In the genomic region with DNA sequence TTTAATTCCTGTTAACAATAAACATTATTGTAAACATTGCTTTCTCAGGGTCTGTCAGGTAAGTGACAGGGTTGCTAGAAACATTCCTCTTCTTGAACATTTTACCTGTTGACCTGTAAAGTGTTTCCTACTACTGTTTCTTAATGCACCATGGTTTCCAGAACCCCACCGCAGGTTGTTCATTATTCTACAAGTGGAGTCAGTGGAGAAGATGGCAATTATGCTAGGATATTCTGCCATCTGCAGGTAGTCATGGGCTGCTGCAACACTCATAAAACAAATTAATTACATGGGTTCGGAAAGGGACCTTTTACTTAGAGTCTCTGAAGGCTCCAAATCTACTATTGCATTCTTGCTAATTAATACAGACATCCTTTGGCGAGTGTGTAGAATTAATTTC, we compare ENCODE assay signal across 9 mouse cellular contexts.
DNase-seq lines count a peak whose midpoint lies in the region; ATAC-seq lines count a peak whose summit lies in the region.
"Had no signal": no experiment of that assay in that cellular context is flagged by ENCODE, and none has a peak within 500 bp of the region (broad histone marks: within the 10 kb centered on the region; RNA-seq: fewer than 3 reads in every experiment).

No protein-coding gene starts in this region.

- H3K4me3 ChIP-seq in hindbrain, embryonic 11.5 days (ENCODE audit: low read depth, low read length): no peak overlapping the region
- no peak overlapping the region for H3K4me3 ChIP-seq in hindbrain, embryonic 13.5 days
- no peak overlapping the region for H3K4me3 ChIP-seq in forebrain, embryonic 15.5 days

- H3K36me3 ChIP-seq in hindbrain, embryonic 11.5 days (ENCODE audit: control insufficient read depth, insufficient read depth, low read length): no peaks in the 10 kb centered on the region
- H3K36me3 ChIP-seq in hindbrain, embryonic 13.5 days: no peaks in the 10 kb centered on the region
- no peaks in the 10 kb centered on the region for H3K36me3 ChIP-seq in forebrain, embryonic 15.5 days

- H3K27me3 ChIP-seq in hindbrain, embryonic 11.5 days (ENCODE audit: control insufficient read depth, insufficient read depth, low read length): no peaks in the 10 kb centered on the region
- no peaks in the 10 kb centered on the region for H3K27me3 ChIP-seq in hindbrain, embryonic 13.5 days
- no peaks in the 10 kb centered on the region for H3K27me3 ChIP-seq in forebrain, embryonic 15.5 days

- no peak for ATAC-seq in hindbrain, embryonic 11.5 days (ENCODE audit: low FRiP score)
- no peak for ATAC-seq in hindbrain, embryonic 13.5 days (ENCODE audit: low FRiP score)
- ATAC-seq in forebrain, embryonic 15.5 days (replicated peaks): 0 out of 2 replicates have a peak, but pooled peaks have one; percentile 23
- ATAC-seq in megakaryocyte-erythroid progenitor cell, adult 5-6 weeks (replicated peaks; ENCODE audit: low FRiP score, low TSS enrichment, poor library complexity, severe bottlenecking): no peak

- no peaks in the 10 kb centered on the region for H3K4me1 ChIP-seq in hindbrain, embryonic 11.5 days (replicated peaks; ENCODE audit: control insufficient read depth, insufficient read depth, low read length)
- no peaks in the 10 kb centered on the region for H3K4me1 ChIP-seq in hindbrain, embryonic 13.5 days (replicated peaks)
- no peaks in the 10 kb centered on the region for H3K4me1 ChIP-seq in forebrain, embryonic 15.5 days

- H3K27ac ChIP-seq in hindbrain, embryonic 11.5 days (ENCODE audit: low read depth, low read length): no peak overlapping the region
- no peak overlapping the region for H3K27ac ChIP-seq in hindbrain, embryonic 13.5 days
- H3K27ac ChIP-seq in forebrain, embryonic 15.5 days (replicated peaks): no peak overlapping the region
- H3K27ac ChIP-seq: liver, embryonic 14.5 days had no signal

- H3K9me3 ChIP-seq in hindbrain, embryonic 11.5 days (ENCODE audit: control insufficient read depth, low read length): no peaks in the 10 kb centered on the region
- no peaks in the 10 kb centered on the region for H3K9me3 ChIP-seq in hindbrain, embryonic 13.5 days
- no peaks in the 10 kb centered on the region for H3K9me3 ChIP-seq in forebrain, embryonic 15.5 days

- no peak overlapping the region for H3K4me2 ChIP-seq in hindbrain, embryonic 11.5 days (replicated peaks; ENCODE audit: low read depth, low read length)
- H3K4me2 ChIP-seq in hindbrain, embryonic 13.5 days: no peak overlapping the region
- no peak overlapping the region for H3K4me2 ChIP-seq in forebrain, embryonic 15.5 days (replicated peaks)

- peak; percentile 40 for DNase-seq in hindbrain, embryonic 11.5 days (ENCODE audit: low spot score)
- DNase-seq in right cerebral cortex, adult 18-20 months: peak; percentile 16
- no peak for DNase-seq in right cerebral cortex, postnatal 14 days
- DNase-seq in yolk sac, embryonic 10.5 days (ENCODE audit: low spot score): no peak
- no peak for DNase-seq in right cerebral cortex, postnatal 36 days (ENCODE audit: low spot score in 2 of 2)

- 50% methylated on average over 3 of the region's 3 CpGs for WGBS in hindbrain, embryonic 11.5 days
- 38% methylated on average over 3 of the region's 3 CpGs for WGBS in hindbrain, embryonic 13.5 days
- 28% methylated on average over 3 of the region's 3 CpGs for WGBS in forebrain, embryonic 15.5 days

- no peak overlapping the region for H3K9ac ChIP-seq in hindbrain, embryonic 11.5 days (ENCODE audit: low read depth, low read length)
- H3K9ac ChIP-seq in hindbrain, embryonic 13.5 days: no peak overlapping the region
- H3K9ac ChIP-seq in forebrain, embryonic 15.5 days (replicated peaks): no peak overlapping the region
- H3K9ac ChIP-seq: liver, embryonic 14.5 days had no signal

Comparison
In these comparisons a context has a peak if more than half of its experiments do, and no peak if none do; other contexts are left out.
1. DNase-seq: peak in hindbrain, embryonic 11.5 days (single experiment) and right cerebral cortex, adult 18-20 months (single experiment); none in right cerebral cortex, postnatal 14 days (single experiment), yolk sac, embryonic 10.5 days (single experiment) and right cerebral cortex, postnatal 36 days (0 of 2).